Mouse (Mus musculus): ENCODE results near the gene Arid4a.
"Not testable (repeated sequence)": the region's sequence is repeated elsewhere in the genome, so short reads cannot be mapped to it uniquely, and the experiment has no call there.

Gene Arid4a

GRCm38 (mm10) chr12:71055537-71055936, 39.7 kb downstream of the Arid4a start:
- DNase-seq, result no peak

- DNase-seq, result no peak
Observed at GRCm38 (mm10) chr12:71059741-71060140, 44.0 kb downstream of the Arid4a start.

- DNase-seq, result no peak
Observed at GRCm38 (mm10) chr12:71069846-71070245, 54.1 kb downstream of the Arid4a start.

- DNase-seq, result no peak
Observed at GRCm38 (mm10) chr12:71072048-71072447, 56.3 kb downstream of the Arid4a start.

GRCm38 (mm10) chr12:71073113-71073730, 57.4 kb downstream of the Arid4a start:
- DNase-seq, result peak; percentile 58 to 59

- no peak for DNase-seq
Observed at GRCm38 (mm10) chr12:71086331-71086730, 70.5 kb downstream of the Arid4a start.

GRCm38 (mm10) chr12:71104275-71104674, 88.5 kb downstream of the Arid4a start:
- DNase-seq, result not testable (repeated sequence)

- no peak for DNase-seq
Observed at GRCm38 (mm10) chr12:71107216-71107771, 91.5 kb downstream of the Arid4a start.

GRCm38 (mm10) chr12:71111331-71111730, 95.5 kb downstream of the Arid4a start, which contains the start of gene Tomm20l:
Gene Tomm20l (plus strand): TSS chr12:71111428.
- peak; percentile 68 to 71 for DNase-seq

- no peak for DNase-seq
Observed at GRCm38 (mm10) chr12:71113074-71113473, 97.3 kb downstream of the Arid4a start.

GRCm38 (mm10) chr12:71113675-71114288, 98.0 kb downstream of the Arid4a start:
- DNase-seq, result peak; percentile 73 to 79

GRCm38 (mm10) chr12:71116411-71116810, 100.6 kb downstream of the Arid4a start:
- DNase-seq, result no peak

- DNase-seq, result peak; percentile 44 to 49
Observed at GRCm38 (mm10) chr12:71122731-71123130, 106.9 kb downstream of the Arid4a start.

- DNase-seq, result peak; percentile 94 to 95
Observed at GRCm38 (mm10) chr12:71123286-71123685, 107.5 kb downstream of the Arid4a start.

GRCm38 (mm10) chr12:71135581-71135980, 119.8 kb downstream of the Arid4a start:
- DNase-seq, result no peak

- DNase-seq, result peak; percentile 85 to 87
Observed at GRCm38 (mm10) chr12:71136130-71136973, 120.6 kb downstream of the Arid4a start, which contains the start of the genes Timm9 and 2700049A03Rik. Gene Timm9 (minus strand): TSS chr12:71136684. Gene 2700049A03Rik (plus strand): TSS chr12:71136848.

GRCm38 (mm10) chr12:71136974-71137491, 121.2 kb downstream of the Arid4a start:
- peak; percentile 91 to 93 for DNase-seq

GRCm38 (mm10) chr12:71137686-71138085, 121.9 kb downstream of the Arid4a start:
- DNase-seq, result no peak

GRCm38 (mm10) chr12:71139258-71139828, 123.6 kb downstream of the Arid4a start:
- DNase-seq, result no peak

- DNase-seq, result no peak
Observed at GRCm38 (mm10) chr12:71141189-71141588, 125.4 kb downstream of the Arid4a start.

GRCm38 (mm10) chr12:71147641-71148040, 131.9 kb downstream of the Arid4a start:
- DNase-seq, result peak; percentile 67 to 72

Measured in cerebellum, postnatal 10 days (tissue).